Comparison of ENCODE assay signal across 22 mouse cellular contexts in genomic region chr11:88508133-88508532, GRCm38 (mm10).
A peak's percentile ranks its signal among the peaks of the same experiment; 100 is the strongest.
DNase-seq lines count a peak whose midpoint lies in the region; ATAC-seq and TF ChIP-seq lines count a peak whose summit lies in the region.
"Had no signal": no experiment of that assay in that cellular context is flagged by ENCODE, and none has a peak within 500 bp of the region (broad histone marks: within the 10 kb centered on the region; RNA-seq: fewer than 3 reads in every experiment).

No protein-coding gene starts in this region.

- no peak for TF ChIP-seq CTCF in stomach, postnatal 0 days (IDR thresholded peaks at IDR 0.05; ENCODE audit: low read depth)

- DNase-seq in neural tube, embryonic 10.5 days (ENCODE audit: extremely low spot score, low spot score): no peak
- no peak for DNase-seq in forebrain, embryonic 14.5 days (ENCODE audit: low spot score)
- DNase-seq in hindbrain, embryonic 14.5 days (ENCODE audit: low spot score): no peak
- DNase-seq in thymus, postnatal 4 days: no peak
- no peak for DNase-seq in stomach, postnatal 0 days (ENCODE audit: low spot score)
- DNase-seq: adrenal gland, postnatal 14 days; cerebellum, adult 2 months; heart, postnatal 10 days; layer of hippocampus, adult 9-11 months; right cerebral cortex, adult 18-20 months; spleen, adult 18-20 months had no signal

- H3K4me3 ChIP-seq in neural tube, embryonic 13.5 days: no peak overlapping the region
- no peak overlapping the region for H3K4me3 ChIP-seq in forebrain, embryonic 14.5 days (ENCODE audit: low read depth, low read length)
- H3K4me3 ChIP-seq in hindbrain, embryonic 14.5 days (replicated peaks; ENCODE audit: low read length): no peak overlapping the region
- H3K4me3 ChIP-seq in midbrain, embryonic 16.5 days (ENCODE audit: low read depth, low read length): no peak overlapping the region
- no peak overlapping the region for H3K4me3 ChIP-seq in stomach, postnatal 0 days (ENCODE audit: low read depth, low read length)
- H3K4me3 ChIP-seq: embryonic facial prominence, embryonic 12.5 days; liver, embryonic 15.5 days; myocyte; stomach, embryonic 15.5 days had no signal

- WGBS in neural tube, embryonic 13.5 days: 62% methylated on average over 7 of the region's 7 CpGs
- 50% methylated on average over 7 of the region's 7 CpGs for WGBS in forebrain, embryonic 14.5 days
- 63% methylated on average over 7 of the region's 7 CpGs for WGBS in hindbrain, embryonic 14.5 days
- WGBS in midbrain, embryonic 16.5 days: 53% methylated on average over 7 of the region's 7 CpGs
- 78% methylated on average over 7 of the region's 7 CpGs for WGBS in stomach, postnatal 0 days

- ATAC-seq in neural tube, embryonic 13.5 days (ENCODE audit: low read depth): peak; percentile 44; the same call in 1 of the 2 replicates
- ATAC-seq in forebrain, embryonic 14.5 days: peak; percentile 42
- ATAC-seq in hindbrain, embryonic 14.5 days (ENCODE audit: low FRiP score): 0 out of 2 replicates have a peak, but pooled peaks have one; percentile 25
- no peak for ATAC-seq in midbrain, embryonic 16.5 days
- no peak for ATAC-seq in stomach, postnatal 0 days (ENCODE audit: low FRiP score, low TSS enrichment)
- ATAC-seq: activated CD4-positive, CD25-positive, alpha-beta regulatory T cell, adult 4 months; intestine, postnatal 0 days; lung, postnatal 0 days; Patski had no signal

- no peaks in the 10 kb centered on the region for H3K9me3 ChIP-seq in neural tube, embryonic 13.5 days
- H3K9me3 ChIP-seq in forebrain, embryonic 14.5 days (replicated peaks; ENCODE audit: control insufficient read depth, low read length): no peaks in the 10 kb centered on the region
- no peaks in the 10 kb centered on the region for H3K9me3 ChIP-seq in hindbrain, embryonic 14.5 days (ENCODE audit: control insufficient read depth, low read length)
- no peaks in the 10 kb centered on the region for H3K9me3 ChIP-seq in midbrain, embryonic 16.5 days (replicated peaks; ENCODE audit: control insufficient read depth, low read length, poor library complexity, severe bottlenecking)
- no peaks in the 10 kb centered on the region for H3K9me3 ChIP-seq in stomach, postnatal 0 days (ENCODE audit: control insufficient read depth, low read length)
- H3K9me3 ChIP-seq: embryonic facial prominence, embryonic 12.5 days; liver, embryonic 15.5 days; stomach, embryonic 15.5 days had no signal

- no peak for TF ChIP-seq EP300 in stomach, postnatal 0 days (optimal IDR thresholded peaks at IDR 0.05)

- no peaks in the 10 kb centered on the region for H3K36me3 ChIP-seq in neural tube, embryonic 13.5 days
- no peaks in the 10 kb centered on the region for H3K36me3 ChIP-seq in forebrain, embryonic 14.5 days (ENCODE audit: control insufficient read depth, insufficient read depth, low read length)
- no peaks in the 10 kb centered on the region for H3K36me3 ChIP-seq in hindbrain, embryonic 14.5 days (replicated peaks; ENCODE audit: control insufficient read depth, insufficient read depth)
- H3K36me3 ChIP-seq in midbrain, embryonic 16.5 days (ENCODE audit: control insufficient read depth, insufficient read depth, low read length): no peaks in the 10 kb centered on the region
- no peaks in the 10 kb centered on the region for H3K36me3 ChIP-seq in stomach, postnatal 0 days (ENCODE audit: control insufficient read depth, insufficient read depth, low read length)
- H3K36me3 ChIP-seq: embryonic facial prominence, embryonic 12.5 days; liver, embryonic 15.5 days; stomach, embryonic 15.5 days had no signal

- 0 out of 2 replicates have a peak overlapping the region, but pooled peaks have one; percentile 13 for H3K9ac ChIP-seq in neural tube, embryonic 13.5 days
- no peak overlapping the region for H3K9ac ChIP-seq in forebrain, embryonic 14.5 days (ENCODE audit: low read length)
- H3K9ac ChIP-seq in hindbrain, embryonic 14.5 days: no peak overlapping the region
- peak overlapping the region; percentile 10; the same call in 1 of the 2 replicates for H3K9ac ChIP-seq in midbrain, embryonic 16.5 days (ENCODE audit: low read depth, low read length)
- no peak overlapping the region for H3K9ac ChIP-seq in stomach, postnatal 0 days (ENCODE audit: low read length)
- H3K9ac ChIP-seq: embryonic facial prominence, embryonic 12.5 days; liver, embryonic 15.5 days; stomach, embryonic 15.5 days had no signal

- H3K4me1 ChIP-seq in neural tube, embryonic 13.5 days (replicated peaks): peaks cover 81% of the 10 kb centered on the region
- H3K4me1 ChIP-seq in forebrain, embryonic 14.5 days (ENCODE audit: control insufficient read depth, insufficient read depth, low read length): peaks cover 48% of the 10 kb centered on the region
- peaks cover 64% of the 10 kb centered on the region for H3K4me1 ChIP-seq in hindbrain, embryonic 14.5 days (replicated peaks; ENCODE audit: control insufficient read depth, insufficient read depth, low read length)
- H3K4me1 ChIP-seq in midbrain, embryonic 16.5 days (ENCODE audit: control insufficient read depth, insufficient read depth, low read length): peaks cover 28% of the 10 kb centered on the region
- no peaks in the 10 kb centered on the region; the same call in 1 of the 2 replicates for H3K4me1 ChIP-seq in stomach, postnatal 0 days (replicated peaks; ENCODE audit: control insufficient read depth, insufficient read depth)
- H3K4me1 ChIP-seq: liver, embryonic 15.5 days had no signal

- no peak overlapping the region for H3K4me2 ChIP-seq in neural tube, embryonic 13.5 days
- H3K4me2 ChIP-seq in forebrain, embryonic 14.5 days (ENCODE audit: low read length): no peak overlapping the region
- H3K4me2 ChIP-seq in hindbrain, embryonic 14.5 days (replicated peaks): no peak overlapping the region
- H3K4me2 ChIP-seq in midbrain, embryonic 16.5 days (ENCODE audit: low read length): no peak overlapping the region
- no peak overlapping the region for H3K4me2 ChIP-seq in stomach, postnatal 0 days (replicated peaks; ENCODE audit: low read depth)
- H3K4me2 ChIP-seq: embryonic facial prominence, embryonic 12.5 days; liver, embryonic 15.5 days; stomach, embryonic 15.5 days had no signal

- no peaks in the 10 kb centered on the region for H3K27me3 ChIP-seq in neural tube, embryonic 13.5 days
- no peaks in the 10 kb centered on the region for H3K27me3 ChIP-seq in forebrain, embryonic 14.5 days (replicated peaks; ENCODE audit: control insufficient read depth, insufficient read depth, low read length)
- H3K27me3 ChIP-seq in hindbrain, embryonic 14.5 days (ENCODE audit: control insufficient read depth, insufficient read depth, low read length): no peaks in the 10 kb centered on the region
- no peaks in the 10 kb centered on the region for H3K27me3 ChIP-seq in midbrain, embryonic 16.5 days (ENCODE audit: control insufficient read depth, insufficient read depth, low read depth, low read length)
- no peaks in the 10 kb centered on the region for H3K27me3 ChIP-seq in stomach, postnatal 0 days (ENCODE audit: control insufficient read depth, insufficient read depth, low read length)
- H3K27me3 ChIP-seq: embryonic facial prominence, embryonic 12.5 days; liver, embryonic 15.5 days; Patski; stomach, embryonic 15.5 days had no signal

- peak overlapping the region; percentile 19; the same call in 1 of the 2 replicates for H3K27ac ChIP-seq in neural tube, embryonic 13.5 days (replicated peaks)
- H3K27ac ChIP-seq in forebrain, embryonic 14.5 days (ENCODE audit: low read depth, low read length): peak overlapping the region; percentile 33; the same call in 1 of the 2 replicates
- peak overlapping the region; percentile 70 for H3K27ac ChIP-seq in hindbrain, embryonic 14.5 days
- H3K27ac ChIP-seq in midbrain, embryonic 16.5 days (ENCODE audit: low read length): 0 out of 2 replicates have a peak overlapping the region, but pooled peaks have one; percentile 28
- no peak overlapping the region for H3K27ac ChIP-seq in stomach, postnatal 0 days (replicated peaks)
- H3K27ac ChIP-seq: embryonic facial prominence, embryonic 12.5 days; kidney, postnatal 0 days; liver, embryonic 15.5 days; stomach, embryonic 15.5 days had no signal

Comparison
In these comparisons a context has a peak if more than half of its experiments do, and no peak if none do; other contexts are left out.
1. ATAC-seq: peak in neural tube, embryonic 13.5 days (single experiment), forebrain, embryonic 14.5 days (single experiment) and hindbrain, embryonic 14.5 days (single experiment); none in midbrain, embryonic 16.5 days (single experiment) and stomach, postnatal 0 days (single experiment).
2. H3K9ac ChIP-seq: peak in neural tube, embryonic 13.5 days (single experiment) and midbrain, embryonic 16.5 days (single experiment); none in forebrain, embryonic 14.5 days (single experiment), hindbrain, embryonic 14.5 days (single experiment) and stomach, postnatal 0 days (single experiment).